Mouse (Mus musculus) C2C12 (cell line): ENCODE data around the gene Mreg. TPM values are rescaled to one million over a fixed set of nuclear protein-coding genes. Genes with fewer than 3 reads are reported as not detected.

Experiments used
- H3K27me3 ChIP-seq: one replicate; pipeline ENCODE4 v1.6.1; 2011; ENCODE audit not compliant: control insufficient read depth, insufficient read depth, insufficient read length
- H3K36me3 ChIP-seq: one replicate; pipeline ENCODE4 v1.6.1; 2011; ENCODE audit not compliant: control insufficient read depth, insufficient read depth
- H3K4me3 ChIP-seq: one replicate; pipeline ENCODE4 v1.5.1; 2011; ENCODE audit warnings: mild to moderate bottlenecking, control low read depth; ENCODE audit not compliant: poor library complexity, insufficient read depth, severe bottlenecking
- H3K79me2 ChIP-seq: one replicate; pipeline ENCODE4 v1.6.1; 2011; ENCODE audit not compliant: control insufficient read depth, insufficient read depth
- H3K79me3 ChIP-seq: one replicate; pipeline ENCODE4 v1.6.1; 2011; ENCODE audit warnings: low read depth, control low read depth
- H3ac ChIP-seq: one replicate; pipeline ENCODE3; 2011; ENCODE audit warnings: low read depth; ENCODE audit not compliant: control insufficient read depth, insufficient read length
- CEBPB ChIP-seq: IDR thresholded peaks from one replicate; pipeline ENCODE4 v1.6.1; 2011; ENCODE audit warnings: low read depth, mild to moderate bottlenecking, control low read depth, moderate library complexity
- CTCF ChIP-seq: IDR thresholded peaks from one replicate; pipeline ENCODE4 v1.5.1; 2011; ENCODE audit not compliant: control insufficient read depth, insufficient read depth, insufficient read length
- FOSL1 ChIP-seq: IDR thresholded peaks from one replicate; pipeline ENCODE4 v1.8.0; 2011; ENCODE audit warnings: mild to moderate bottlenecking, low read length; ENCODE audit not compliant: poor library complexity, insufficient read depth, severe bottlenecking
- MAX ChIP-seq: IDR thresholded peaks from one replicate; pipeline ENCODE4 v1.6.1; 2011; ENCODE audit warnings: mild to moderate bottlenecking, control low read depth
- MYOD1 ChIP-seq: IDR thresholded peaks from one replicate; pipeline ENCODE4 v1.6.1; 2011; ENCODE audit warnings: low read depth; ENCODE audit not compliant: control insufficient read depth, insufficient read length
- MYOG ChIP-seq: IDR thresholded peaks from one replicate; pipeline ENCODE4 v1.6.1; 2011; ENCODE audit not compliant: control insufficient read depth, insufficient read length; ENCODE audit errors: extremely low read depth
- USF1 ChIP-seq: IDR thresholded peaks from one replicate; pipeline ENCODE4 v1.6.1; 2011; ENCODE audit warnings: low read depth, mild to moderate bottlenecking, control low read depth, moderate library complexity
- polyA plus RNA-seq: library from polyadenylated mRNA; unstranded; fragments of >200 nt; fragmentation: generic; extraction: Trizol; gene quantifications from one replicate; pipeline ENCODE4 v1.2.1, GENCODE M21; 2012; ENCODE audit warnings: missing spikeins

Mreg gene
- polyA plus RNA-seq, 1 experiment = 1.6 TPM

- Histone ChIP-seq H3K79me2 (no peaks in the 10 kb centered on the region), H3ac (no peak overlapping the region), H3K4me3 (no peak overlapping the region), H3K27me3 (no peaks in the 10 kb centered on the region), H3K36me3 (no peaks in the 10 kb centered on the region), H3K79me3 (no peaks in the 10 kb centered on the region)
- TF ChIP-seq CEBPB = no peak
- TF ChIP-seq CTCF = no peak
- no peak for TF ChIP-seq MAX
- TF ChIP-seq MYOD1 = no peak
- no peak for TF ChIP-seq FOSL1
- TF ChIP-seq MYOG = no peak
- no peak for TF ChIP-seq USF1
Observed at GRCm38 (mm10) chr1:72176239-72176638, 35.9 kb downstream of the Mreg start.

DNA sequence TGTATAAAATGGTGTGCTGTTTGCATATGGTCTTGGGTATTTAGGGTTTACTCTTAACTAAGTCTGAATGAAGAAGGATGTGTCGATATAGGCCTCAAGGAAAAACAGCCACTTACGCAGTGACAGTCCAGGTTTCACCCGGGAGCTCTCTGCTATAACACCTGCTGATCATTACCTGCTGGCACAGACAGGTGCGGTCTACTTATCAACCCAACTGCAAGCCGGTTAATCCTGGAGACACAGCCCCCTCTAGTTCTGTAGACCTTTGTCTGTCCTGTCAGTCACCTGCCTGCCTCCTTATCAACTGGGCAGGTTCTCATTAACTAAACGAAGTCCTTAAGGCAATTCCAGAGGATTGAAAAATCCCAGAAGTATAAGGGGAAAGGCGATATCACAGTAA is 37.9 kb downstream of the Mreg start:
- H3K27me3 ChIP-seq = no peaks in the 10 kb centered on the region
- H3ac ChIP-seq = no peak overlapping the region
- TF ChIP-seq USF1 (no peak), CTCF (no peak), MAX (no peak), MYOG (no peak), CEBPB (no peak), MYOD1 (no peak), FOSL1 (no peak)
- H3K79me2 ChIP-seq = no peaks in the 10 kb centered on the region
- H3K79me3 ChIP-seq = no peaks in the 10 kb centered on the region
- no peak overlapping the region for H3K4me3 ChIP-seq
- H3K36me3 ChIP-seq = no peaks in the 10 kb centered on the region

DNA sequence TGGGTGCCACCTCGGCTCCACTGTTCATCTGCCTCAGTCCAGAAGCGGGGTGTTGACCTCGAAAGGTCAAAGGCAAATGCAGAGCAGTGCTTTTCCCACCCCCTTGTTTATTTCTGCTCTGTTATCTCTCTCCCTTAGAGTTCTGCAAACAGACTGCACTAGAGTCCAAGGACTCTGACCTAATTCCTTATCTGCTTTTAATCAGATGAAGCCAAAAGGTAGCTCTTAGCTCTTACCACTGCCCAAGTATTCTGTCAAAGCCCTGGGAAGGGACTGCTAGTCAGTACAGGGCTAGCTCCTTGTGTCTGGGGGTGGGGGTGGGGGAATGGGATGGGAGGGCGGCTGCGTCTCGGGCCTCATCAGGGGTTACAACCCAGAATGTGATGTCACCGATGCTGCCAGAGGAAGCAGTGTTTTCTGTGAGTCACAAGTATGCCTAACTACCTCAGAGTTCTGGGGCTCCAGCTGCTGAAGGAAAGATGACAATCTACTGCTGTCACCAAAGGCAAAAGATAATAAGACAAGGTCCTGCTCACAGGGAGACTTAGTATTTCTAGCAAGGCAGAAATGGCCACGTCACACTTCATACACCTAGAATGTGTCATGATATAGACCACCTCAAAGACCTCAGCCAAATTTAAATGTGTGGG is 38.6 kb downstream of the Mreg start:
- no peak for TF ChIP-seq USF1
- no peak for TF ChIP-seq CEBPB
- no peak for TF ChIP-seq MAX
- TF ChIP-seq CTCF = no peak
- no peak for TF ChIP-seq MYOD1
- no peak for TF ChIP-seq MYOG
- no peak for TF ChIP-seq FOSL1
- H3ac ChIP-seq = peak overlapping the region; percentile 1

DNA sequence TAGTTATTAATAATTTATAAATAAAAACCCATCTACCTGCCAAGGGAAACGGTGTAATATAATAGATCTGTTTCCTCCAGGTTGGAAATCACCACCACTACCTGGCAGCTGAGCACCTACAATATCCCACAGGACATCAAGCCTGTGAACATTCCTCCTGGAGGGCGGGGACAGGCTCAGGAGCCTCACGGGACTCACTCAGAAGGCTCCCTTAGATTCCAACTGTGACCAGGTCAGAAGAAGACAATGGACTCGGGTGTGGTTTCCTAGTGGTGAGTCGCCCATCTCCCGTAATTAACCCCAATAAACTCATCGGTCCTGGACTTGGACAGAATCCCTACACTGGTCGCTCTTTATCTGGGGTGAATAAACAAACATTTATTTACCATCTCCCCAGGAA is 39.3 kb downstream of the Mreg start:
- no peaks in the 10 kb centered on the region for H3K79me2 ChIP-seq
- H3K36me3 ChIP-seq = no peaks in the 10 kb centered on the region
- H3K27me3 ChIP-seq = no peaks in the 10 kb centered on the region
- H3K79me3 ChIP-seq = no peaks in the 10 kb centered on the region
- no peak overlapping the region for H3ac ChIP-seq
- no peak overlapping the region for H3K4me3 ChIP-seq
- no peak for TF ChIP-seq CTCF
- TF ChIP-seq FOSL1 = no peak
- no peak for TF ChIP-seq MYOG
- TF ChIP-seq USF1 = no peak

More for the DNA sequence above, 38.6 kb downstream of the Mreg start:
- Histone ChIP-seq H3K79me2 (no peaks in the 10 kb centered on the region), H3K36me3 (no peaks in the 10 kb centered on the region), H3K27me3 (no peaks in the 10 kb centered on the region), H3K79me3 (no peaks in the 10 kb centered on the region), H3K4me3 (no peak overlapping the region)

DNA sequence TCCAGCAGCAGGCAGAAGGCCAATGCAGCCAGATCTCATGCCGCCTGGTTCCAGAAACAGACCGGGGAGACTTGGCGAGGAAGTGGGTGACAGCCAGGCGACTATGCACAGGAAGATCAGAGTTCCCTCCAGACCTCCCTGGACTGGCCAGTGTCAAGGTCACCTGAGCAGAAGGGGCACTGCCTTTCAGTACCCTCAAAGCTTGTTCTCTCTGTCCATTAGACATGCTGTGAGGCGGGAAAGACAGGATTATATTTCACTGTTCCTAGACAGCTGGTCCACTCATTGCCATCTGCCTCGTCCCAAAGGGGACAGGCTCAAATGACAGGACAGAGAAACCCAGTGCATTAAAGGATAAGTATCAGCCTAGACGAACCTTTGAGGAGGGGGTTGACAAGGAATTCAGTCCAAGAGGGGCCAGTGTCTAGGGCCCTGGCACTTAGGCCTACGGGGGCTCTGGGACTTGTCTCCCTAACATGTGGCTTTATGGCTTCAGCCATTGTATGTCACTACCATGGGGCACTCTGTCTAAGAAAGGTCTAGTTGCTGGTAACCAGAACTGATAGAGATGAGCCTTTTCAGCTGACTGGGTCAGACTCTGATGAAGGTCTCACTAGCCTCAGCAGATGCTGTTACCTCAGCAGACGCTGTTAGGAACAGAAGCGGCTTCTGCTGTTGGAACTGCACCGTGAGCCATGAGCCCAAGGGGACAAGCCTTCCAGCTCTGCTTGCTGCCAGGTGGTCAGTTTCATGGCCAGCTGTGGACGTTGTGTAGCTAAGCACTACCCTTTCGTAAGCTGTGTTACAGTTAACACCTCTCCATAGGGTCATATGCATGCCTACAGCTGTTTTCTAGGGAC is 40.9 kb downstream of the Mreg start:
- Histone ChIP-seq H3K79me3 (no peaks in the 10 kb centered on the region), H3K79me2 (no peaks in the 10 kb centered on the region), H3ac (no peak overlapping the region), H3K4me3 (no peak overlapping the region), H3K27me3 (no peaks in the 10 kb centered on the region), H3K36me3 (no peaks in the 10 kb centered on the region)
- no peak for TF ChIP-seq MAX
- TF ChIP-seq FOSL1 = no peak
- no peak for TF ChIP-seq MYOG
- TF ChIP-seq USF1 = no peak
- no peak for TF ChIP-seq MYOD1
- no peak for TF ChIP-seq CEBPB
- TF ChIP-seq CTCF = no peak

GRCm38 (mm10) chr1:72167024-72167423 is 45.1 kb downstream of the Mreg start:
- no peak for TF ChIP-seq CTCF
- no peak for TF ChIP-seq MYOD1
- TF ChIP-seq USF1 = no peak
- no peak for TF ChIP-seq FOSL1
- no peak for TF ChIP-seq CEBPB
- no peak for TF ChIP-seq MYOG
- TF ChIP-seq MAX = no peak
- Histone ChIP-seq H3K79me3 (no peaks in the 10 kb centered on the region), H3K79me2 (no peaks in the 10 kb centered on the region), H3K36me3 (no peaks in the 10 kb centered on the region), H3K4me3 (no peak overlapping the region), H3K27me3 (no peaks in the 10 kb centered on the region), H3ac (no peak overlapping the region)
